Mouse (Mus musculus) bone marrow macrophage, adult 2 months (primary cell): ENCODE results near the gene E330021D16Rik.

Experiments used
- CTCF ChIP-seq: IDR thresholded peaks from 2 replicates; pipeline ENCODE4 v1.5.1; 2012; ENCODE audit warnings: low read depth, mild to moderate bottlenecking, low read length, moderate library complexity
- POLR2A ChIP-seq: IDR thresholded peaks from 2 replicates; pipeline ENCODE4 v1.6.1; 2012; ENCODE audit warnings: mild to moderate bottlenecking, low read depth, low read length, borderline replicate concordance

DNA sequence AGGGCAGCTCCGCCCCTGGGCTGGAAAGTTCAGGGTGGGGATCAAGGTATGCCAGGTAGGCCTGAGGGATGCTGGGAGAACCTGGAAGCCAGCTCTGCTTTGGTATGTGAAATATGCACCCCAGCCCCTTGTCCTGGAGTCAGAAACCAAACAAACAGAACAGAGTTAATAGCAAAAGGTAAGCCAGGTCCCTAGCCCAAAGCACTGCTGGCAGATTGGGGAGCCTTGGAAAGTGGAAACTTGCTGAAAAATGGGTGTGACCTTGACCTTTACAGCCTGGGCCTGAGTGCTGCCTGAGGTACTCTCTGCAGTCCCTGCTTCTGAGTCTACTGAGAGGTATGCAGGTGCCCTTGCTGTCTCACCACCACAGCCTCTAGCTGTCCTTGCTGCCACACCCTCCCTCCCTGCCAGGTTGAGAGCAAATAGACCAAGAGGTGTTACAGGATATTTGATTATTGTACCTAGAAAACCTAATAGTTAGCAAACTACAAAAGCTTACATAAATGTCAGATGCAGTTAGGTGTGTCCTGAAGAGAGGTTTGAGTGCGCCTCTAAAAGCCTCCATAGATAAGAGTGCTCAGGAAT lies 7.7 kb downstream of the E330021D16Rik start:
- TF ChIP-seq POLR2A (no peak), CTCF (no peak)
